Mouse (Mus musculus) testis, adult 2 months (tissue): ENCODE measurements around the gene Lce1k.

ENCODE experiments used
- CTCF ChIP-seq: fragments of 200-500 bp; IDR thresholded peaks from 2 replicates; pipeline ENCODE4 v1.5.1; 2012; ENCODE audit warnings: low read depth, mild to moderate bottlenecking, inconsistent platforms, low read length, moderate library complexity; ENCODE audit not compliant: control insufficient read depth, insufficient read depth, insufficient replicate concordance
- POLR2A ChIP-seq: fragments of 200-500 bp; IDR thresholded peaks from 2 replicates; pipeline ENCODE4 v1.6.1; 2012; ENCODE audit warnings: low read depth, mild to moderate bottlenecking, inconsistent platforms, low read length, moderate library complexity; ENCODE audit not compliant: control insufficient read depth

DNA sequence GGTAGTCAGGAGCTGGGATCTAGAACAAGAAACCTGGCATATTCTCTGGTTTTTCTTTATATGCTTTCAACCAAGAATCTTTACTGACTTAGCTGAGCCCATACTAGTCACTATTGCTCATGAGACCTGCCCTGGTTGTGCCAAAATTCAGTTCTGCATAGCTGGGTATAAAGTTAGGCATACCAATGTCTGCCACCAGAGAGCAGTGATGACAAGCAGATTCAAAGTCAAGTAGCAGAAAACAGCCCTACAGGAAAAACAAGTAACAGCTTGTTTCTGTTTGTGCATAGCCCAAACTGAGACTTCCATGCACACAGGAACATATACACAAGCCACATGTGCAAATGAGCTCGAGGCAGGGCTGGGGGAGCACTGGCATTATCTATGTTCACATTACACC lies 18.1 kb upstream of the Lce1k start:
- TF ChIP-seq CTCF (no peak), POLR2A (no peak)
